Mouse (Mus musculus): Measurements from ENCODE around the gene Epha2.
A peak's percentile ranks its signal among the peaks of the same experiment; 100 is the strongest.

- TF ChIP-seq CTCF (IDR thresholded peaks at IDR 0.05; ENCODE audit: extremely low read depth, insufficient read depth, low read length) (peak; percentile 77), POLR2A (IDR thresholded peaks at IDR 0.05; ENCODE audit: extremely low read depth, insufficient read depth, low read length) (no peak)
Observed at GRCm38 (mm10) chr4:141267837-141268236, 33.2 kb upstream of the Epha2 start.

All from cortical plate, adult 2 months (tissue).